Mouse (Mus musculus): Measurements from ENCODE around the gene Aldh1l1.

The Aldh1l1 gene

GRCm38 (mm10) chr6:90486176-90486921, at the start of gene Aldh1l1:
TSS of gene Aldh1l1 (plus strand) at chr6:90486427.
- DNase-seq = no peak

- DNase-seq = no peak
Measured at GRCm38 (mm10) chr6:90437041-90437440, 49.2 kb upstream of the Aldh1l1 start.

GRCm38 (mm10) chr6:90446883-90447282, 39.3 kb upstream of the Aldh1l1 start:
- no peak for DNase-seq

GRCm38 (mm10) chr6:90450179-90450578, 36.0 kb upstream of the Aldh1l1 start:
- peak; percentile 89 to 90 for DNase-seq

GRCm38 (mm10) chr6:90450697-90451096, 35.5 kb upstream of the Aldh1l1 start:
- DNase-seq = peak; percentile 29 to 32

- DNase-seq = no peak
Measured at GRCm38 (mm10) chr6:90451512-90451911, 34.7 kb upstream of the Aldh1l1 start.

DNA sequence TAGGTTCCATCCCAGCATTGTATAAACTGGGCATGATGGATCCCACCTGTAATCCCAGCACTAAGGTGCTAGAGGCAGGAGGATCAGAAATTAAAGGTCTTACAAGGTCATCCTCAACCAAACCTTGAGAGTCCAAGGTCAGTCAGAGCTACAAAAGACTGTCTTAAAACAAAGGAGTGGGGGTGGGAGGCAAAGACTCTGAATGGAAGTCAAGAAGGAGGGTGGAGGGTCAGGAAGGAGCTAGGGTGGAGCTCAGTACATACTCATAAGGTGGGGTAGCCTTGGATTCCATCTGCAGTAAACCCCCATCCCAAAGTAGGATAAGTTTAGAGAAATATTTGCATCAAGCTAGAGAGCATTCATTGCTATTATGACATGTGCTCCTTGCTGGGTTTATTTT, 33.6 kb upstream of the Aldh1l1 start:
- no peak for DNase-seq

DNA sequence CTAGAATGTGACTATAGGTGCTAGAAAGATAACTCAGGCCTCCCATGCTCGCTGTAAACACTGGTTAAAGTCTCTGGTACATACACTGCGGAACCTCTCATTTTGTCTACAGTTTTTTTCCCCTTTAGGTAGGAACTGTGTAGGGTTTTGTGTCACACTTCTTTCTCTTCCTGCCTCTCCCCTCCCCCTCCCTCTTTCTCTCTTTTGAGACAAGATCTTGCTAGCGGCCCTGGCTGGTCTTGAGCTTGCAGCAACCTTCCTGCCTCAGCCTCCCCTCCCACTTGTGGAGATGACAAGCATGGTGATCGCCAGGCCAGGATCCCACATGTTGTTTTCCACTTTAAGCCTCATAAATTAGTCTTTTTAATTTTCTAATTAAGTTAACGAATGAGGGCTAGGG, 32.5 kb upstream of the Aldh1l1 start:
- DNase-seq = no peak

GRCm38 (mm10) chr6:90457421-90457820, 28.8 kb upstream of the Aldh1l1 start:
- no peak for DNase-seq

DNA sequence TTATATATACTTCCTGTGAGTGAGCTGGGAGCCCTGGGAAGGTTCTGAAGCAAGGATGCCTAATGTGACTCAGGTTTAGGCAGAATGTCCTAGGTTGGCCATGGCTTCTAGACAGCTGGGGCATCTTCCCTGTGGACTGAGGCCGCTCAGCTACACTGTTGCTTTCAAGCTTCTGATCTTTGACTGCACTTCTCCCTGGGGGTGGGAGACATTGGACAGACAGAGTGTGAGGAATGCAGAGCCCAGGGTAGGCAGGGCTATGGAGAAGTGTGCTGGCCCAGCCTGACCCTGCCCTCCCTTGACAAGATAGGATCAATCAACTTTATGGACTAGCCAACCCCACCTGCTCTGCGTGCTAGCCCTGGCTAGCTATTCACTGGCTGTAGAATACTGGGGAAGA, 25.0 kb upstream of the Aldh1l1 start:
- DNase-seq = no peak

- DNase-seq = peak; percentile 13 to 30
Measured at GRCm38 (mm10) chr6:90461771-90462170, 24.5 kb upstream of the Aldh1l1 start.

- peak; percentile 88 to 93 for DNase-seq
Measured at GRCm38 (mm10) chr6:90462181-90462706, 24.0 kb upstream of the Aldh1l1 start, which contains the start of gene Klf15. TSS of gene Klf15 (plus strand) at chr6:90462576.

DNA sequence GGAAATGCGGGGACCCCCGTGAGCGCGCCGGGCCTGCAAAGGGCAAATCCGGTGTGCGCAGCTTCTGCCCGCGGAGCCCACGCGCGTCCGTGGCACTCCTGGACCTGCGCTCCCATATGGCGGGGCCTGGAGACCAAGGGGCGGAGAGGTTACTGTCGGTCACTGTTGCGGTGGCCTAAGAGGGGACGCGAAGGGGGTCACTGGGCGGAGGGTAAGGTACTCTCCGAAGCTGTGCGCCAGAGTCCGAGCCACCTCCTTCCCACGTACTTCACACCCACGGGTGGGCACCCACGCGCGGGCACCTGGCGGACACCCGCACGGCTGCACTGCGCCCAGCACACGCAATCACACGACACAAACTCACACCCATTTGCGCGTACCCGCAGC, 23.4 kb upstream of the Aldh1l1 start:
- DNase-seq = peak; percentile 39 to 56

GRCm38 (mm10) chr6:90463228-90463862, 22.9 kb upstream of the Aldh1l1 start:
- peak; percentile 71 to 76 for DNase-seq

DNA sequence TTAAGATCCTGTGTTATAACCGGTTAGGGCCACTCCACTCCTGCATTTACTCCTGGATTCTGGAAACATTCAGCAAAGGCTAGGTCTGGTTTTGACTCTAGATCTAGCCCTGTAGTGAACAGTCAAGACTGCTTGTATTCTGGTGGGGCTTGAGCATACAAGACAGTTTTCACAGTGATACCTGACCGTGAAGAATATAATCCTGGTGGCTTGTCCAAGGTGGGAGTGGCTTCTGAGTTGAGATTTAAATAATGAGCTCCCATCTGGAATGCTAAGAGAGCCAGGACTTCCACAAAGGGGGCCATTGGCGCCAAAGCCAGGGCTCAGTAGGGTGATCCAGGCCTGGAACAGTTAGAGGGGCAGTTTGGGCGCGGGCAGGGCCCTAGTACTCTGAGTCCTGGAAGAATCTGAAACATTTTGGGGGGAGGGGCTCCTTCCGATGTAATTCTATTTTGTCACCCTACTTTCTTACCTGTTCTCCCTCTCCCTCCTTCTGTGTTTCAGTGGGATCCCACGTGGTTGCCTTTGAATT, 22.3 kb upstream of the Aldh1l1 start:
- DNase-seq = peak in 1 of 2 experiments; percentile 18

DNA sequence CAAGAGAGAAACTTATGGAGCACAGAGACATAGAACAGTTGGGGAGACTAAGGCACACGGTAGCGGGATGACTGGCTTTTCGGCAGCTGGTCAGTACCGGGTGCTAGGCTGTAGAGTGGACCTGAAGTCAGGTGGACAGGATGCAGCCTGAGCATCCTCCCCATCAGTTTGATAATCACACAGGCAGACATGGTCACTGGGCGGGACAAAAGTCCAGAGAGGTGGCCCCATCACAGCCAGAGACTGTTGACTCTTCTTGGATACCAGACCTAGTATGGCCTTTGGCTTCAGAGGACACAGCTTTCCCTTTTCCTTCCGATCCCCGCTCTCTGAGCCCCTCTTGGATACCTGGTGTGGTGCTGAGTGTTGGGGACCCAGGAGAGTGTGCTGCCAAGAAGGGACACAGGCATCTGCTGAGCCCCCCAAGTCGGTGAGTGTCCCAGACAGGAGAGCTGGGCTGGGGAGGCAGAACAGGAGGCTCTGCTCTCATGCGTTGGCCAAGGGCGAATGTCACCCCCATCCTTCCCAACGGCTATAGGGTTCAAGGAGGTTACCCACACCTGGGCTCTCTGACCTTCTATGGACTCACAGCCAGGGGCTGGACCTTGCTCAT, 21.1 kb upstream of the Aldh1l1 start:
- DNase-seq = no peak

DNA sequence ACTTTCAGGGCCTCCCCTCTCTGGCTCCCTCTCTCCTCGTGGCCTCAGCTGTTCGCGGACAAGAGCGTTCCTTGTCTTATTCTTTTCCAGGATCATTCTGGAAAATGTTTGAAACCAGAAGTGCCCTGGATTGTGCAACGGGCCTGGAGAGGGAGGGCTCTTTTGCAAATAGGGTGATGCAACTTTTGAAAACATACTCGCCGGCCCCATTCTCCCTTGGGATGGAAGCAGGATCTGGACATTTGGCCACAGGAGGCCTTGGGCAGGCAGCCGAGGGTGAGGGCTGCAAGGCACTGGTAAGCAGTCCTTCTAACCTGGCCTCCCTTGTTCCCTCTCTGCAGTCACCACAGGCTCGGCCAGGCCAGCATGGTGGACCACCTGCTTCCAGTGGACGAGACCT, 20.1 kb upstream of the Aldh1l1 start:
- peak in 1 of 2 experiments; percentile 18 for DNase-seq

DNA sequence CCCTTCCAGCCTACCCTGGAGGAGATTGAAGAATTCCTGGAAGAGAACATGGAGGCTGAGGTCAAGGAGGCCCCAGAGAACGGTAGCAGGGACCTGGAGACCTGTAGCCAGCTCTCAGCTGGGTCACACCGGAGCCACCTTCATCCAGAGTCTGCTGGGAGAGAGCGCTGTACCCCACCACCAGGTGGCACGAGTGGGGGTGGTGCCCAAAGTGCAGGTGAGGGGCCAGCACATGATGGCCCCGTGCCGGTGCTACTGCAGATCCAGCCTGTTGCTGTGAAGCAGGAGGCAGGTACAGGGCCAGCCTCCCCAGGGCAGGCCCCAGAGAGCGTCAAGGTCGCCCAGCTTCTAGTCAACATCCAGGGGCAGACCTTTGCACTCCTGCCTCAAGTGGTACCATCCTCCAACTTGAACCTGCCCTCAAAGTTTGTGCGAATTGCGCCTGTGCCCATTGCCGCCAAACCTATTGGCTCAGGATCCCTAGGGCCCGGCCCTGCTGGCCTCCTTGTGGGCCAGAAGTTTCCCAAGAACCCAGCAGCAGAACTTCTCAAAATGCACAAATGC, 19.3 kb upstream of the Aldh1l1 start:
- DNase-seq = no peak

GRCm38 (mm10) chr6:90468216-90468615, 18.0 kb upstream of the Aldh1l1 start:
- no peak for DNase-seq

DNA sequence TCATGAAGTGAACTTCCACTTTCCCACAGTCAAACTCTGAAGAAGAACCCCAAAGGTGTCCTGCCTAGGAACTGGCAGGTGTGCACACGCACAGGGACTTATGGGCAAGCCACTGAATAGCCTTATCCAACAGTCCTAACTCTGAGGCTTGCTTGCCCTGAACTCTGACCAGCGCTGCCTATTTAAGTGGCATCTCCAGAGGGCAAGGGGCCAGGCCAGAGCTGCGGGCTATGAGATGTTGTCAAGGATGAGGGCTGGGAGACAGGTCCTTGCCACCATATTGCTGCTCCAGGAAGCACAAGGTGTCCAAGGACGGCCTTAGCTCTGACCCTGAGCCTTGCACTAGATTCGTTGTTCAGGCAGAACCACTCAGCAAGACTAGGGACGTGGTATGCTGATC, 17.2 kb upstream of the Aldh1l1 start:
- DNase-seq = no peak

GRCm38 (mm10) chr6:90470255-90470654, 16.0 kb upstream of the Aldh1l1 start:
- no peak for DNase-seq

DNA sequence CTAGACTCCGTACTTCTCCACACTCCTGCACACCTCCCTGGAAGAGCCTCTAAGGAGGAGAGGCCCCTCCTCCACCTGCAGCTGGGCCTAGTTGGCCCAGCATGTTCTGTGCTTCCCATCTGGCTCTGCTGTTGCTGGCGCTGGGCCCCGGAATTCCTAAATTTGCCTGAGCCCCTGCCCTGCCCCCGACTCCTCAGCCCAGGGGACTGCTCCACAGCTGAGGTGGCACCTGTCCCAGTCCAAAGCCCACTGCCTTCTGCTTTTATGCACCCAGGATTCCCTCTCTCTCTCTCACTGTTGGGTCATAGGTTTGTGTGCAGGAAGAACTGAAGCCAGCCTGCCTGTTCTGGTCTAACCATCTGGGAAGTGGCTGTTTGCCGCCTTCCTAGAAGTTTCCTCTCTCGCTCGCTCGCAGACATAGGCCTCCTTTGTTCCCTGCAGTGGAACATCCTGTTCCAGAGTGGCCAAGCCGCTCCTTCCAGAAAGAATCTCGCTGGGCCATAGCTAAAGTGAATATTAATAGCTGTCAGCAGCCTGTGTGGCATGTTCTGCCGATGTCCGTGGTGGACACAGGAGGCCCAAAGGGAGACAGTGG, 15.2 kb upstream of the Aldh1l1 start:
- peak in 1 of 2 experiments; percentile 43 for DNase-seq

- DNase-seq = no peak
Measured at GRCm38 (mm10) chr6:90472079-90472478, 14.1 kb upstream of the Aldh1l1 start.
